Mouse (Mus musculus): ENCODE data around the gene Glcci1. TPM values are rescaled to one million over a fixed set of nuclear protein-coding genes. Genes with fewer than 3 reads are reported as not detected.
A peak's percentile ranks its signal among the peaks of the same experiment; 100 is the strongest.

The Glcci1 gene
- polyA plus RNA-seq, 1 experiment from 2014 or later, result 16.6 TPM

GRCm38 (mm10) chr6:8638899-8639298 lies 129.5 kb downstream of the Glcci1 start:
- WGBS, result 77% methylated on average over 4 of the region's 4 CpGs
- H3K4me1 ChIP-seq, result peaks cover 10% of the 10 kb centered on the region
- no peaks in the 10 kb centered on the region for H3K9me3 ChIP-seq
- H3K27ac ChIP-seq, result no peak overlapping the region; the same call in 1 of the 2 replicates
- no peak overlapping the region for H3K9ac ChIP-seq
- H3K4me3 ChIP-seq, result no peak overlapping the region
- no peak for ATAC-seq (ENCODE audit: low FRiP score, low read depth)
- no peaks in the 10 kb centered on the region for H3K36me3 ChIP-seq
- H3K4me2 ChIP-seq (replicated peaks), result no peak overlapping the region
- no peaks in the 10 kb centered on the region for H3K27me3 ChIP-seq

DNA sequence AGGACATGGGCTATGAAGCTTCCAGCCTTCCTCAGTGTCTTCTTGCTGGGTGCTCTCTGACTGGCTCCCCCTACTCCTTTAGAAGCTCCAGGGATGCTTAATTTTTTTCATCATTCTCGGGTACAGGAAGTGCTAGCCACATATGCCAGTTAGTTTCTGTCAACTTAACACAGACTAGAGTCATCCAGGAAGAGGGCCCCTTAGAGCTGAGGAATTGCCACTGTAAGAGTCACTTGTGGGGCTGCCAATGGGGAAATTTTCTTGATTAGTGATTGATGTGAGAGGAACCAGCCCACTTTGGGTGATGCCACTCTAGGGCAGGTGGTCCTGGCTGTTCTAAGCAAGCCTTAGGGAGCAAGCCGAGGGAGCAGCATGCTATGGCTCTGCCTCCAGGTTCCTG lies 130.1 kb downstream of the Glcci1 start:
- no peak for ATAC-seq (ENCODE audit: low FRiP score, low read depth)
- H3K9me3 ChIP-seq, result no peaks in the 10 kb centered on the region
- 80% methylated on average over 2 of the region's 2 CpGs for WGBS

GRCm38 (mm10) chr6:8640863-8641262 lies 131.5 kb downstream of the Glcci1 start:
- Histone ChIP-seq H3K4me3 (no peak overlapping the region), H3K36me3 (no peaks in the 10 kb centered on the region), H3K27ac (no peak overlapping the region), H3K4me2 (replicated peaks) (no peak overlapping the region), H3K27me3 (no peaks in the 10 kb centered on the region), H3K9ac (no peak overlapping the region), H3K9me3 (no peaks in the 10 kb centered on the region), H3K4me1 (peaks cover 12% of the 10 kb centered on the region)
- 90% methylated on average over 5 of the region's 5 CpGs for WGBS
- no peak for ATAC-seq (ENCODE audit: low FRiP score, low read depth)

More for the DNA sequence above, 130.1 kb downstream of the Glcci1 start:
- Histone ChIP-seq H3K4me1 (peaks cover 5% of the 10 kb centered on the region; the same call in 1 of the 2 replicates), H3K27ac (no peak overlapping the region), H3K4me3 (no peak overlapping the region), H3K9ac (no peak overlapping the region), H3K27me3 (no peaks in the 10 kb centered on the region), H3K36me3 (no peaks in the 10 kb centered on the region), H3K4me2 (replicated peaks) (no peak overlapping the region)

- Histone ChIP-seq H3K36me3 (no peaks in the 10 kb centered on the region), H3K9ac (no peak overlapping the region), H3K4me1 (peaks cover 26% of the 10 kb centered on the region), H3K4me2 (replicated peaks) (no peak overlapping the region), H3K9me3 (no peaks in the 10 kb centered on the region), H3K27ac (peak overlapping the region; percentile 22; the same call in 1 of the 2 replicates), H3K27me3 (no peaks in the 10 kb centered on the region), H3K4me3 (no peak overlapping the region)
- no peak for ATAC-seq (ENCODE audit: low FRiP score, low read depth)
- 67% methylated on average over 10 of the region's 10 CpGs for WGBS
Measured at GRCm38 (mm10) chr6:8644703-8645102, 135.3 kb downstream of the Glcci1 start.

DNA sequence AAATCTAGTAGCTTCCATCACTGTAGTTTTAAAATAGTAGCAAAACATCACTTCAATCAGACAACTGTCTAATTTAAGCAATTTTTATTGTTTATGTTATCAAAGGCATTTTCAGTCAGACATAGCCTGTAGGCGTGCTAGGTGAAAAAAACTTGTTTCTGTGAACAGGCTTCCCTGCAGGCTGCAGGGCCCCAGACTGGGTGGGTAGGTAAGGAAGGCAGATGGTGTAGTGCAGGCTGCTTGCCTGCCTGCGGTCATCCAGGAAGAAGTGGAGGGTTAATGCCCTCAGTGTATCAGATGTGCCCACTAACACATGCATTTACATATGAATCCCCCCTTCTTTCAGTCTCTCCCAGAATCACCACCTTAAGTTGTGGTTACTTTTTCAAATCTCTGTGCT lies 136.3 kb downstream of the Glcci1 start:
- Histone ChIP-seq H3K4me3 (no peak overlapping the region), H3K4me1 (peaks cover 26% of the 10 kb centered on the region), H3K27ac (no peak overlapping the region), H3K9me3 (no peaks in the 10 kb centered on the region), H3K4me2 (replicated peaks) (no peak overlapping the region), H3K9ac (no peak overlapping the region), H3K36me3 (no peaks in the 10 kb centered on the region), H3K27me3 (no peaks in the 10 kb centered on the region)
- ATAC-seq (ENCODE audit: low FRiP score, low read depth), result no peak
- 50% methylated on average over 2 of the region's 2 CpGs for WGBS
